Mouse (Mus musculus): ENCODE data around the gene D430019H16Rik. TPM values are rescaled to one million over a fixed set of nuclear protein-coding genes. Genes with fewer than 3 reads are reported as not detected.

D430019H16Rik gene
- total RNA-seq, 2 experiments from 2014 or later = 0.62 to 1.0 TPM

DNA sequence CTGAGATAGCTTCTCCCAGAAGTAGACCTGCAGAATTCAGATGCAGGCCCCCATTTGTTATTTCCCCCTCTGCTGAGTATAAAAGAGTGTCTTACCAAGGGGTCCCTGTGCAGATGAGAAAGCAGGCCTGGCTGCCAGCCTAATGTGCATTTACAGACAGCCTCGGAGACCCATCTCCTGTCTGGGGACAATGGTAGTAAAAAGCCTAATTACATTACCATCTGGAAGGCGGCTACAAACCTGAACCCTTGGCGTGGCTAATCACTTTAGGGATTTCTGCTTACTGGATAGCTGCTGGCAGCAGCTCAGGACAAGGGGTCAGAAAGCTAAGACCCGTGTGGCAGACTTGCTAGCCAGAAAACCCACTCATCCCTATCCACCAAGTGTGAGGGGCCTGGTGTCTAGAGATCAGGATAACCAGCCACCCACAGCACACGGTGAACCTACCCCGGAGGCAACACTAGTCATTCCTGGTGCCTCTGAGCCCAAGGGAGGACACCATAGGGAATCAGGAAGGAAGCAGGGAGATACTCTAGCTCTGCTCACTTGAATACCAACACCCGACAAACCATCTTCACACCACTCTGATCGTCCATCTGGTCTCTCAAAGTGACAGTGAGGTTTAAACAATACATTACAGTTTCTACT is 78.2 kb downstream of the D430019H16Rik start:
- intact Hi-C loops (cut with DNase I) = no loop called here
- no peak for DNase-seq

GRCm38 (mm10) chr12:105534842-105535241 is 81.2 kb downstream of the D430019H16Rik start:
- intact Hi-C loops (cut with DNase I) = no loop called here
- no peak for DNase-seq

DNA sequence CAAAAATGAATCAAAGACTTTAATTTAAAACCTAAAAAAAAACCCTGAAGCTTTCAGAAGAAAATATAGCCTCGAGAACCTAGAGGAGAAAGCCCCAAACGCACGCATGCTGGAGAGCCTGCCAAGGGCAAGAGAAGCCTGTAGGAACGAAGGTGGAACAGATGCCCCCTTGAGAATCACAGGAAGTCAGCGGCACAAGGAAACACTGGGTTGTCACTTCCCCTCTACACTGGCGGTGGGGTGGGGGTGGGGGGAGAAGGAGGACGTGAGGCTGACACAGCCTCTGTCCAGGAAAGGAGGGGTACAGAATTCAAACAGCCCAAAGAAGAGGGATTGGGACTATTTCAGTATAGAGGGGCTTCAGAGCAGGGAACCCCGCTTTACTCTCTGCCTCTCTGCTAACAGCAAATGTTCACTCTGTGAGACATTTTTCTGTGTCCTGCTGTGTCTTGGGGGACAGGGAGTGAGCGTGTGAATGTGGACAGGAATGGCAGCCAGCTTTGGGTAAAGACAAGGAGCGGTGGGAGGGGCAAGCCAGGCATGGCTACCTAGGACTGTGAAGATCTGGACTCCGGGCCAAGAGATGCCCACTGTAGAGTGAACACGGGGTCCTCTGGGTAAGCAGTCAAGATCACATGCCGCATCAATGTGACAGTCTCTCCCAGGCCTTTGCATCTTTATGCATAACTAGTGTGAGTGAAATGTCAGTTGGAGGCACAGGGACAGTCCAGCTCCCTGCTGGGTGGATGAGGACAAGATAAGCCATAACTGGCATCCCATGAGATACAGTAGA is 82.5 kb downstream of the D430019H16Rik start:
- DNase-seq = no peak
- intact Hi-C loops (cut with DNase I) = no loop called here

- no peak for DNase-seq
Observed at GRCm38 (mm10) chr12:105537162-105537561, 83.5 kb downstream of the D430019H16Rik start.

DNA sequence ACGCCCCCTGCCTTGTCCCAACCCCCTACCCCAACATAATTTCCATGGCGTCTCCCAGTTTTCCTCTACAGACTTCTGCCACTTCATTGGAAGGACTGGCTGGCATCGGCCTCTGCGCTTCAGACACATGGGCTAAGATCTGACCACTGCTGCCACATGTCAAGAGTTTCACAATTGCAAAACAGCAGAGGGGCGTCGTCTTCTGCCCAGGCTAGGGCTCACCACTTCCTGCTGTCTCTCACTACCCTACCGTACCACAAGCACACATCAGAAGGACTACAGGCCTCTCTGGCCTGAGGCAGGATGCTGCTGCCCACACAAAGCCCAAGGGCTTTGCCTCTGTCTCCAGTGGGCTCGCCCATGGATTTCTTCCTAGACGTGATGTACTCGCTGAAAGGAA is 86.0 kb downstream of the D430019H16Rik start:
- no peak for DNase-seq
- intact Hi-C loops (cut with DNase I) = no loop called here

More at GRCm38 (mm10) chr12:105537162-105537561, 83.5 kb downstream of the D430019H16Rik start:
- intact Hi-C loops (cut with DNase I) = no loop called here

GRCm38 (mm10) chr12:105541590-105542402 is 88.1 kb downstream of the D430019H16Rik start:
- intact Hi-C loops (cut with DNase I) = no loop called here
- no peak for DNase-seq

GRCm38 (mm10) chr12:105542513-105542912 is 88.9 kb downstream of the D430019H16Rik start:
- intact Hi-C loops (cut with DNase I) = no loop called here
- DNase-seq = no peak

Other genes with a start within 250 kb of the D430019H16Rik start
- not detected for gene Tcl1, start 231.1 kb upstream of the D430019H16Rik start, total RNA-seq (2021)
- under 1 TPM in 1 of 2 experiments, not detected in 1; 0.07 TPM for gene Tunar, start 120.0 kb upstream of the D430019H16Rik start, total RNA-seq (2021)
- 1 to 10 TPM; 1.2 to 2.2 TPM for gene Bdkrb2, start 109.4 kb downstream of the D430019H16Rik start, total RNA-seq (2021)
- gene Bdkrb1, start 149.2 kb downstream of the D430019H16Rik start, total RNA-seq (2021) = not detected
- 10 to 100 TPM in 1 of 2 experiments, 1 to 10 TPM in 1; 7.7 to 11.1 TPM for gene Gskip, start 231.0 kb downstream of the D430019H16Rik start, total RNA-seq (2021)
- gene Atg2b, start 231.4 kb downstream of the D430019H16Rik start, total RNA-seq (2021) = 10 to 100 TPM; 19.4 to 21.1 TPM